14 mouse cellular contexts compared by ENCODE assay signal in the genomic region with DNA sequence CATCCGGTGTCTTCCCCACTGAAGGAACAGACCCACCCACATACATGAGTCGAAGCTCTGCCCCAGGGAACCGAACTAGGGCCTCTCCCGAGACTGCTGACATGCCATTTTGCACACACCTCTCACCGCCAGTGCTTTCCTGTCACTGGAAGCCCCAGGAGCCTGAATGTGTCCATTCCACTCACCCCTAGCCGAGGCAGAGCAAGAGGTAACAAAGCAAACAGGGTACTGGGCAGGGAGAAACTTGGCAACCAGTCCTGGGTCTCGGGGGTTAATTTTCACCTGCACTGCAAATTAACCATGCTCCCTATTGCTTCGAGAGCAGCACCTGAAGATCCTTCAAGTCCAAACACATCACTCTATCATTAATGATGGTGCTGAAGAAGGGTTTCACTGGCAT.
"Had no signal": no experiment of that assay in that cellular context is flagged by ENCODE, and none has a peak within 500 bp of the region (broad histone marks: within the 10 kb centered on the region; RNA-seq: fewer than 3 reads in every experiment).

No protein-coding gene starts in this region.

- ATAC-seq: hindbrain, embryonic 16.5 days; intestine, embryonic 15.5 days; intestine, postnatal 0 days; liver, embryonic 12.5 days had no signal

- DNase-seq: gastrocnemius, adult 2 months; gastrocnemius, postnatal 10 days; gastrocnemius, postnatal 25 days; heart, adult 2 months; heart, postnatal 4 days; kidney, adult 18-20 months; kidney, adult 8-10 months; kidney, postnatal 10 days; kidney, postnatal 25 days; kidney, postnatal 4 days had no signal
